Mouse (Mus musculus): ENCODE results near the gene Bcan. TPM values are rescaled to one million over a fixed set of nuclear protein-coding genes. Genes with fewer than 3 reads are reported as not detected.

Bcan gene
- total RNA-seq, 1 experiment from 2014 or later = 31.5 TPM

- DNase-seq = no peak
These were observed 27.3 kb downstream of the Bcan start for GRCm38 (mm10) chr3:87972776-87973175.

GRCm38 (mm10) chr3:87972203-87972664 is 27.8 kb downstream of the Bcan start:
- DNase-seq = no peak

GRCm38 (mm10) chr3:87971489-87972202 is 28.4 kb downstream of the Bcan start:
- peak; percentile 43 for DNase-seq

GRCm38 (mm10) chr3:87970939-87971488 is 29.0 kb downstream of the Bcan start, which contains the start of gene Nes:
TSS of gene Nes (plus strand) at chr3:87971078.
- peak; percentile 61 for DNase-seq

- peak; percentile 70 for DNase-seq
These were observed 29.7 kb downstream of the Bcan start for GRCm38 (mm10) chr3:87970184-87970938.

- peak; percentile 93 for DNase-seq
These were observed 39.3 kb downstream of the Bcan start for GRCm38 (mm10) chr3:87960586-87961191.

GRCm38 (mm10) chr3:87960191-87960585 is 39.8 kb downstream of the Bcan start:
- no peak for DNase-seq

- DNase-seq = no peak
These were observed 40.7 kb downstream of the Bcan start for GRCm38 (mm10) chr3:87959371-87959770.

GRCm38 (mm10) chr3:87958967-87959366 is 41.1 kb downstream of the Bcan start:
- DNase-seq = no peak

- DNase-seq = no peak
These were observed 41.6 kb downstream of the Bcan start for GRCm38 (mm10) chr3:87958476-87958875.

GRCm38 (mm10) chr3:87958056-87958455 is 42.0 kb downstream of the Bcan start:
- no peak for DNase-seq

- DNase-seq = no peak
These were observed 47.6 kb downstream of the Bcan start for GRCm38 (mm10) chr3:87952440-87952839.

GRCm38 (mm10) chr3:87951946-87952345 is 48.1 kb downstream of the Bcan start:
- DNase-seq = no peak

GRCm38 (mm10) chr3:87949955-87950515 is 50.0 kb downstream of the Bcan start:
- DNase-seq = no peak

- no peak for DNase-seq
These were observed 50.6 kb downstream of the Bcan start for GRCm38 (mm10) chr3:87949266-87949954.

GRCm38 (mm10) chr3:87948378-87949265 is 51.4 kb downstream of the Bcan start, which contains the start of gene Crabp2:
TSS of gene Crabp2 (plus strand) at chr3:87948666.
- no peak for DNase-seq

GRCm38 (mm10) chr3:87947811-87948199 is 52.2 kb downstream of the Bcan start:
- DNase-seq = no peak

GRCm38 (mm10) chr3:87947056-87947810 is 52.8 kb downstream of the Bcan start:
- DNase-seq = no peak

- DNase-seq = no peak
These were observed 53.5 kb downstream of the Bcan start for GRCm38 (mm10) chr3:87946541-87946860.
